Mouse (Mus musculus) ES-E14 (cell line): Measurements from ENCODE around the gene BC030499. TPM values are rescaled to one million over a fixed set of nuclear protein-coding genes. Genes with fewer than 3 reads are reported as not detected.

Source experiments
- DNase-seq: peaks from one replicate; pipeline ENCODE4 v3.0.0-alpha.2; 2013; ENCODE audit warnings: low read depth, low spot score
- H3K27ac ChIP-seq: 2 replicates; pipeline ENCODE4 v1.5.1; 2012; ENCODE audit warnings: low read depth, mild to moderate bottlenecking, low read length, moderate library complexity, mixed read lengths; ENCODE audit not compliant: poor library complexity, insufficient read depth, severe bottlenecking
- H3K36me3 ChIP-seq: 2 replicates; pipeline ENCODE4 v1.6.1; 2012; ENCODE audit warnings: mild to moderate bottlenecking, low read length, moderate library complexity, mixed read lengths; ENCODE audit not compliant: control insufficient read depth, poor library complexity, insufficient read depth, severe bottlenecking
- H3K4me1 ChIP-seq, 2 experiments: fragments of 150-350 bp in 1 of 2; sonication (generic) in 1 of 2; 2 replicates each; pipeline ENCODE4 v1.6.1; 2012; ENCODE audit warnings: low read length in 2 of 2, mild to moderate bottlenecking in 1 of 2, mixed read lengths in 1 of 2; ENCODE audit not compliant: control insufficient read depth in 2 of 2, insufficient read depth in 2 of 2, poor library complexity in 1 of 2
- H3K4me3 ChIP-seq, 2 experiments: fragments of 150-350 bp in 1 of 2; sonication (generic) in 1 of 2; 2 replicates each; pipeline ENCODE4 v1.5.1; 2012; ENCODE audit warnings: low read length in 2 of 2, low read depth in 1 of 2, mild to moderate bottlenecking in 1 of 2, mixed read lengths in 1 of 2; ENCODE audit not compliant: insufficient read depth in 1 of 2, poor library complexity in 1 of 2, severe bottlenecking in 1 of 2
- H3K9ac ChIP-seq: 2 replicates; pipeline ENCODE4 v1.6.1; 2012; ENCODE audit warnings: low read depth, mild to moderate bottlenecking, low read length, mixed read lengths; ENCODE audit not compliant: poor library complexity, insufficient read depth, severe bottlenecking
- H3K9me3 ChIP-seq: fragments of 150-350 bp; sonication (generic); 2 replicates; pipeline ENCODE4 v1.6.1; 2012; ENCODE audit warnings: low read depth, mild to moderate bottlenecking, low read length; ENCODE audit not compliant: control insufficient read depth, insufficient read depth
- CHD2 ChIP-seq: IDR thresholded peaks from 2 replicates; pipeline ENCODE4 v1.6.1; 2014; ENCODE audit warnings: mild to moderate bottlenecking, low read depth, low read length, inconsistent platforms
- HCFC1 ChIP-seq: IDR thresholded peaks from 2 replicates; pipeline ENCODE4 v1.6.1; 2012; ENCODE audit warnings: low read length, inconsistent platforms, borderline replicate concordance; ENCODE audit not compliant: insufficient read depth
- MAFK ChIP-seq: IDR thresholded peaks from 2 replicates; pipeline ENCODE4 v1.6.1; 2014; ENCODE audit warnings: mild to moderate bottlenecking, low read depth, low read length, inconsistent platforms; ENCODE audit not compliant: insufficient read depth
- ZC3H11A ChIP-seq: IDR thresholded peaks from 2 replicates; pipeline ENCODE4 v1.6.1; 2012; ENCODE audit warnings: low read depth, mild to moderate bottlenecking, inconsistent platforms, low read length, borderline replicate concordance
- ZNF384 ChIP-seq: IDR thresholded peaks from 2 replicates; pipeline ENCODE4 v1.6.1; 2012; ENCODE audit warnings: low read depth, low read length, inconsistent platforms
- in situ Hi-C, 2 experiments: fragments of 600-800 bp; cut with MboI; formaldehyde crosslinking; loops; one replicate each; pipeline ENCODE4 v1.15.1; 2025; ENCODE audit warnings: low sequenced_read_pairs in 2 of 2, inconsistent platforms in 1 of 2; ENCODE audit not compliant: unreplicated experiment in 2 of 2
- total RNA-seq: library from RNA; depleted of rRNA; stranded (reverse); fragments of 300-350 nt; gene quantifications from 2 replicates; pipeline ENCODE4 v1.2.3, GENCODE M21; 2012

BC030499 gene
- total RNA-seq, 1 experiment, result 2.0 TPM

DNA sequence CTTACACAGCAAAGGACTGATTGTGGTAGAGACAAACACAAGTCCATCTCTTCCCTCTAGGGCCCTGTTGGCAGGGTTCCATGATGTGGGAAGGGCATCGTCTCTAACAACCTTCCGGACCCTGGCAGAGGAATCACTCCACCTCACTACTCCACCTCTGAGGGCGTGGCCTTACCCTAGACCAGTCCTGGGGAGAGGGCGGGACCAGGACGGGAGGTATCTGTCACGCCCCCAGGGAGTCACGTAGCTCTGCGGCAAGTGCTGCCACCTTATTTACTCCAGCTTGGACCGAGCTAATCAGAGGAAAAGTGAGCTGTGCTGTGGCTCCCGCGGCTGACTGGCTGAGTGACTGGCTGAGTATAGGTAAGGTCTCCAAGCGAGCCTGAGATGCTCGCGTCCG is 32.2 kb downstream of the BC030499 start, which contains the start of gene Aldoc:
TSS of gene Aldoc (plus strand) at position 109 of the 400 bp plus-strand sequence.
- H3K4me3 ChIP-seq, result peak within 1 kb of the TSS; percentile 55 to 73; a peak in 3 of 4 replicates
- H3K9ac ChIP-seq, result peak within 1 kb of the TSS; percentile 57; the same call in 1 of the 2 replicates
- peaks cover 0 to 6% of the 10 kb centered on the region in 2 experiments; a peak in 2 of 4 replicates for H3K4me1 ChIP-seq
- in situ Hi-C loops, result no loop called here
- peak within 1 kb of the TSS; percentile 15; the same call in 1 of the 2 replicates for H3K27ac ChIP-seq
- DNase-seq, result peak; percentile 93
- no peak for TF ChIP-seq ZNF384
- no peak for TF ChIP-seq HCFC1
- TF ChIP-seq CHD2, result no peak
- TF ChIP-seq MAFK, result no peak
- no peak for TF ChIP-seq ZC3H11A
- H3K9me3 ChIP-seq, result no peaks in the 10 kb centered on the region
- H3K36me3 ChIP-seq, result peaks cover 26% of the 10 kb centered on the region

DNA sequence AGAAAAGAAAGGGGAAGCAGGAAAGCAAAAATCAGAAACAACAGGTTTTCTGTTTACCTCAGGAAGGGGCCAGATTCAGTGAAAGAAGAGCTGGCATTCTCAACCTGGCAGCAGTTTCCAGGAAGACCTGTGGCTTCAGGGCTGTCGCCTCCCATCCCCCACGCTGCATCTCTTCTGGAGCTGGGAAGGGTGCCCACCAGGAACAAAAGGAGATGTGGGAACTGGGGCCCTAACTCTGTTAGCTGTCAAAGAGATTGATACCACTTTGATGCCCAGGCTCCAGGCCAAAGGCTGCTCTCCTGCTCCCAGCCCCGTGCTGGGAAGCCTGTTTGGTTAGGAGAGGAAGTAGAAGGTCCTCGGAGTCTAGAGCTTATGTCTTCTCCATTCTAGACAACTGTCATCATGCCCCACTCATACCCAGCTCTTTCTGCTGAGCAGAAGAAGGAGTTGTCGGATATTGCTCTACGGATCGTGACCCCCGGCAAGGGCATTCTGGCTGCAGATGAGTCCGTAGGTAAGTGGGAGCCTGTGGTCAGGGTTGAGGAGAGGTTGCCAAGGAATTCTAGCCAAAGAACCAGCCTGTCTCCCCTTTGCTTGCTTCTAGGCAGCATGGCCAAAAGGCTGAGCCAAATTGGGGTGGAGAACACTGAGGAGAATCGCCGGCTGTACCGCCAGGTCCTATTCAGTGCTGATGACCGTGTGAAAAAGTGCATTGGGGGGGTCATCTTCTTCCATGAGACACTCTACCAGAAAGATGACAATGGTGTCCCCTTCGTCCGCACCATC is 33.6 kb downstream of the BC030499 start:
- Histone ChIP-seq H3K9me3 (no peaks in the 10 kb centered on the region), H3K9ac (no peak overlapping the region), H3K36me3 (peaks cover 23% of the 10 kb centered on the region), H3K4me1 (peaks cover 0 to 5% of the 10 kb centered on the region in 2 experiments; a peak in 2 of 4 replicates), H3K27ac (no peak overlapping the region), H3K4me3 (no peak overlapping the region)
- DNase-seq, result no peak
- TF ChIP-seq ZC3H11A, result no peak
- no peak for TF ChIP-seq MAFK
- TF ChIP-seq CHD2, result no peak
- no peak for TF ChIP-seq ZNF384
- no peak for TF ChIP-seq HCFC1
- in situ Hi-C loops, result no loop called here

DNA sequence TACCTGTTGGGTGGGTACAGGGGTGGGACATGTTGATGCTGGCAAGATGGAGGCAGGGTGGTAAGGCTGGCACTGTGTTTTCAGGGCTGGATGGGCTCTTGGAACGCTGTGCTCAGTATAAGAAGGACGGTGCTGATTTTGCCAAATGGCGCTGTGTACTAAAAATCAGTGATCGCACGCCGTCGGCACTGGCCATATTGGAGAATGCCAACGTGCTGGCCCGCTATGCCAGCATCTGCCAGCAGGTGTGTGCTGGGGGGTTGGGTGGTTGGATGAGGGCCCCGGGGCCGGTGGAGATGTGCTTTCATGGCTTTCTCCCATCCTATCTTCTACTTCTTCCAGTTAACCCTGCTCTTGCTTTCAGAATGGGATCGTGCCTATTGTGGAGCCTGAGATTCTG is 34.3 kb downstream of the BC030499 start:
- Histone ChIP-seq H3K9ac (no peak overlapping the region), H3K27ac (no peak overlapping the region), H3K4me1 (peaks cover 2 to 5% of the 10 kb centered on the region in 2 experiments; a peak in 3 of 4 replicates), H3K9me3 (no peaks in the 10 kb centered on the region), H3K4me3 (no peak overlapping the region), H3K36me3 (peaks cover 18% of the 10 kb centered on the region)
- TF ChIP-seq ZNF384 (no peak), CHD2 (no peak), ZC3H11A (no peak), MAFK (no peak), HCFC1 (no peak)
- DNase-seq, result no peak
- in situ Hi-C loops, result no loop called here

DNA sequence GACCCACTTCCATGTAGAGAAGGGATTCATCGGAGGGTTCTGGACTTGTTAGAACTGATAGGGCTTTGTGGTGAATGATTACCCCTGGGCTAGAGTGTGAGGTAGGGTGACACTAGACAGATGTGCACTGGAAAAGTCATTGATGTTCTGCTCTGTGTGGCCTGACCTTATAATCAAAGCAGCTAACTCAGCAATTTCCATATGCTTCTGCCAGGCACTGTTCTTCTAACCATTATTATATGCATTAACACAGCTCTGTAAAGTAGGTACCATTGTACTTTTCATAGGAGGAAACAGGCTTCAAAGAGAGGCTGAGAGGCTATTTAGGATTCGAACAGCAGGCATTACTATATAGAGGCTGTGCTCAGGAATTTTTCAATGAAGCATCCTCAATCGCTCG is 36.6 kb downstream of the BC030499 start:
- Histone ChIP-seq H3K36me3 (peaks cover 6% of the 10 kb centered on the region; the same call in 1 of the 2 replicates), H3K4me1 (peaks cover 2 to 5% of the 10 kb centered on the region in 2 experiments; a peak in 3 of 4 replicates), H3K27ac (no peak overlapping the region), H3K9me3 (no peaks in the 10 kb centered on the region), H3K4me3 (no peak overlapping the region), H3K9ac (no peak overlapping the region)
- TF ChIP-seq MAFK, result peak; percentile 45; the same call in 1 of the 2 replicates
- TF ChIP-seq ZC3H11A, result no peak
- in situ Hi-C loops, result no loop called here
- DNase-seq, result no peak
